Mouse (Mus musculus): ENCODE data around the gene Mindy4. TPM values are rescaled to one million over a fixed set of nuclear protein-coding genes. Genes with fewer than 3 reads are reported as not detected.

Mindy4 gene
- total RNA-seq (2023; ENCODE audit: inconsistent age): not detected in 4 replicates

DNA sequence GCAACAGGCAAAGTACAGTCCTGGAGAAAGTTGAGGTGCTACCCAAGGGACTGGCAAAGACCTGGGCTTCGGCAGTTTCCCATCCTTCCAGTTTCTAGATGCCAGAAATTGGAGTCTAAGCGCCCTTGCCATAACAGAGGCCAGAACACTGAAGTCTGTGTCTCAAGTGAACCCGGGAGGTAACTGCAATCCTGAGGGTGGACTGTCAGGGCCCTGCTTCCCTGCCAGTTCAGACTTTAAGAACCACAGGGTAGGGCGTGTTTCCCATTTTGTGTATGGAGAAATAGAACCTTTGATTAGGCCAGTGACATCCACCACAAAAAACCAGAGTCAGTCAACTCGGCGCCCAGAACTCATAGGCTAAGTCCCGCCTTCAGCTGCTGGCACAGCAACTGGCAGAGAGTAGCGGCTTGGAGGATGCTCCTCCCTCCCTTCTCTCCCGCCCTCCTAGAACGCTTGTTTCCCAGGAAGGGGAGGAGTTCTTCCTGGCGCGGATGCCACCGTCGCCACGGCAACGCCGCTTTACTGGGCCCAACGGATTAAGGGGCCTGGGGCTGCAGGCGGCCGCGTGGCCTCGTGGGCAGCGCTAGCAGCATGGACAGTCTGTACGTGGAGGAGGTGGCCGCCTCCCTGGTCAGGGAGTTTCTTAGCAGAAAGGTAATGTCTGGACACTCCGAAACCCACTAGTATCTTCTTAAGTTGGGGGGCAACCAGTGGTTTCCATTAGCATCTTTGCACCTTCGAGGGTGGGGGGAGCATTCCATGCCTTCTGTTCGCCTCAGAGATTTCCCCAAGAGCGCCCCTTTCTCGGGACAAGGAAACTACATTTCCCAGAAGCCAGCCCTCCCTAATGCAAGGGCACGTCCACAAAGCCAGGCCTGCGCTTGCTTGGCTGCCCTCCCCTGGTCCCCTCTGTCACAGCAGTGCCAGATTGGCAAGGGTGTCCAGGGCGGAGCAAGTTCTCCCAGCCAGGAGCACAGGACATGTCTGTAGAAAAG, at the start of gene Mindy4:
Gene Mindy4 (plus strand): TSS at position 471 of the 998 bp plus-strand sequence.

DNA sequence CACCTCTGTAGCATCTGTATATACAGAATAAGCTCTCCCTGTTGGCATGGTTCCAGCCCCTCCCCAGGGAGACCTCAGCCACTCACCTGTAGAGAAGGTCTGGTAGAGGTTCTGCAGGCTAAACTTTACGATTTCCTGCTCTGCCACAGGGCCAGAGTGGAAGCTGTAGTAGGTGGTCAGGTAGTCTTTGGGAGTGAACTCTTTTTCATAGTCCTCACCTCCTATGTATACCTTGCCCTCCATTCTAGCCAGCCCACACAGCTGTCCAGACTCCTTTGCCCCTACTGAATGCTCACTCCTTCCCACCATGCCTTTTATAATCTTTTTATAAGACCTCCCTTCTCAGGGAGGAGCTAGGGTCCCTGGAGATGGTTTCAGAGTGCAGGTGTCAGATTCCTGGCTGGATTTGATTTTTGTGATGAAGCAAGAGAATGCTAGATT, 28.4 kb upstream of the Mindy4 start, which contains the start of gene Inmt:
Gene Inmt (minus strand): TSS at position 303 of the 441 bp plus-strand sequence.

DNA sequence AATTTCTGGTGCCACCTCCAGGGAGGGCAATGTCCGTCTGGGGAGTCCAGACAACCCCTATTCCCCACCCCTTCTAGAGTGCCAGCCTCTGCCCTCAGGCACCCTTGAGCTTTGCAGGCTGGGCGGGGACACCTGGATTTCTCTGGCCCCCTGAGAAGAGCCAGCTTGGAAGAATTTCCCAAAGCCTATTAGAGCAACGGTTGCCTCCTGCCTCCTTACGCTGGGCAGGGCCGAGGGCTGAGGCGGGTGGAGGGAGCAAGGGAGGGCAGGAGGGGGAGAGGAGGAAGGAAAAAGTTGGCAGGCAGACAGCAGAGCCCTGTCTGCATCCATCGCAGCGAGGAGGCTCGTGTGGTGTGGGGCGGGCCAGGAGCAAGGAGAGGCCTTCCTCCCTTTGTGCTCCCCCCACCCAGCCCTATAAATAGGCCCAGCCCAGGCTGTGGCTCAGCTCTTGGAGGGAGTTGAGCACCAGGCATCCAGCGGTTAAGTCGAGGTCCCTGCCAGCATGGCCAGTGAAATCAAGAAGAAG, 132.9 kb downstream of the Mindy4 start, which contains the start of gene Aqp1:
Gene Aqp1 (plus strand): TSS at position 444 of the 526 bp plus-strand sequence.

Other genes starting within 250 kb of the Mindy4 start
- gene Nod1, start 230.8 kb upstream of the Mindy4 start, total RNA-seq (2023; ENCODE audit: inconsistent age): 19.3 to 23.1 TPM (median 19.8 TPM) in 4 replicates
- 23.9 to 28.9 TPM (median 25.4 TPM) in 4 replicates for gene Ggct, start 210.4 kb upstream of the Mindy4 start, total RNA-seq (2023; ENCODE audit: inconsistent age)
- gene Gars, start 165.4 kb upstream of the Mindy4 start, total RNA-seq (2023; ENCODE audit: inconsistent age): 59.2 to 64.6 TPM (median 60.7 TPM) in 4 replicates
- not detected in 4 replicates for gene Crhr2, start 70.4 kb upstream of the Mindy4 start, total RNA-seq (2023; ENCODE audit: inconsistent age)
- not detected in 4 replicates for gene Inmt, start 28.3 kb upstream of the Mindy4 start, total RNA-seq (2023; ENCODE audit: inconsistent age)
- 0.33 to 1.1 TPM (median 0.43 TPM) in 4 replicates for gene Aqp1, start 133.0 kb downstream of the Mindy4 start, total RNA-seq (2023; ENCODE audit: inconsistent age)
- gene Ghrhr, start 172.9 kb downstream of the Mindy4 start, total RNA-seq (2023; ENCODE audit: inconsistent age): not detected in 4 replicates
- gene Adcyap1r1, start 248.6 kb downstream of the Mindy4 start, total RNA-seq (2023; ENCODE audit: inconsistent age): not detected in 4 replicates

Measured in B cell, adult (primary cell).